Mouse (Mus musculus) cerebellum, postnatal 25 days (tissue): ENCODE data around the gene Spns2.
"Not testable (repeated sequence)": the region's sequence is repeated elsewhere in the genome, so short reads cannot be mapped to it uniquely, and the experiment has no call there.

Experiments used
- DNase-seq, 2 experiments: peaks; one replicate each; pipeline ENCODE4 v3.0.0; 2021; ENCODE audit warnings: mixed read lengths in 2 of 2

The Spns2 gene

DNA sequence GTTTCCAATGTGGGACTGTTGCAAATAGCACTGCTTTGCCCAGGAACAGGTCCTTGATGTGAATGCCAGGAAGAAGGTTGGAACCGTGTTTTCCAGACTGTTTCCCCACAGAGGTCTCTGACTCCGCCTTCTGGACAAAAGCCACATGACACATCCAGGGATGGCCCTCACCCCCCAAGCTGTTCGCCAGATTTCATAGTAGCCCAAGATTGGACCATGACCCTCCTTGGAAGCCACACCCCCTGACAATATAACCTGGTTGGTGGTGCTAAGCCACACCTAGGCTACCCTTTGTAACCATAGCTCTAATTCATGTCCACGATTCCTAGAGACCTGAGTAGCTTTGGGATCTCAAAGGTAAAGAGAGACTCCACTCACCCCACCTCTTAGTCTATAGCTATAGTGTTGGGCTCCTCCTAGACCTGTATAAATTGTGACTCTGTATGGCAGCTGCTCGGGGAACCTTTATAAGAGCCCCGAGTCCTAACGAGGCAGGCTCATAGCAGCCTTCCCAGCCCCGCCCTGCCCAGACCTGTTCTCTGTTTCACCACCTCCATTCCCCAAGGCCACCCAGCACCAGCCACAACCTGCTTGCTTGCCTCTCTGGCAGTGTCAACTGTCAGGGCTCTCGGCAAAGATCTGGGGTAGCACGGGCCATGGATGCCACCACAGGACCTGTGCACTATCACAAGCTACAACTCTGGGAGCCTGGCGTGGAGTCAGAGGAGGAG, 54.6 kb downstream of the Spns2 start, which contains the start of gene Ggt6:
Gene Ggt6, plus strand, starts transcription at position 564 of the 731 bp plus-strand sequence.
- no peak for DNase-seq

DNA sequence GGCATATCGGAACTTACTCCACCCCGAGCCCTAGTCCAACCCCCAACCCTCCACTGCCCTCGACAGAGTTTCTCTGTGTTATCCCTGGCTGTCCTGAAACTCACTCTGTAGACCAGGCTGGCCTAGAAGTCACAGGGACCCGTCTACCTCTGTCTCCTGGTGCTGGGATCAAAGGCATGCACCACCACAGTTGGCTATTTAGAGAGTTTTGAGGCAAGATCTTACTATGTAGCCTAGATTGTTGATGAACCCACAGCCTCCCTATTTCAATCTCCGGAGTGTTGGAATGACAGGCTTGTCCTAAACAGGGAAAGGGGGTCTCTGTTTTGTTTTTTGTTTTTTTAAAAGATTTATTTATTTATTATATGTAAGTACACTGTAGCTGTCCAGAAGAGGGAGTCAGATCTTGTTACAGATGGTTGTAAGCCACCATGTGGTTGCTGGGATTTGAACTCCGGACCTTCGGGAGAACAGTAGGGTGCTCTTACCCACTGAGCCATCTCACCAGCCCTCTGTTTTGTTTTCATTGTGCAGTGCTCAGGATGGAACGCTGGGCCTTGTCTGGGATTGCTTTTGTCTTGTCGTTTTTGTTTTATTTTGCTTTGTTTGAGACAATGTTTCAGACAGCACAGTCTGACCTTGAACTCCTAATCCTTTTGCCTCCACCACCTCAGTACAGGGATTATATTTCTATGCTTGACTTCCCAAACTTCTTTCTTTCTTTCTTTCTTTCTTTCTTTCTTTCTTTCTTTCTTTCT, 59.2 kb downstream of the Spns2 start:
- not testable (repeated sequence) for DNase-seq

- peak; percentile 64 to 77 for DNase-seq
Measured at GRCm38 (mm10) chr11:72429288-72429690, 60.4 kb downstream of the Spns2 start.

DNA sequence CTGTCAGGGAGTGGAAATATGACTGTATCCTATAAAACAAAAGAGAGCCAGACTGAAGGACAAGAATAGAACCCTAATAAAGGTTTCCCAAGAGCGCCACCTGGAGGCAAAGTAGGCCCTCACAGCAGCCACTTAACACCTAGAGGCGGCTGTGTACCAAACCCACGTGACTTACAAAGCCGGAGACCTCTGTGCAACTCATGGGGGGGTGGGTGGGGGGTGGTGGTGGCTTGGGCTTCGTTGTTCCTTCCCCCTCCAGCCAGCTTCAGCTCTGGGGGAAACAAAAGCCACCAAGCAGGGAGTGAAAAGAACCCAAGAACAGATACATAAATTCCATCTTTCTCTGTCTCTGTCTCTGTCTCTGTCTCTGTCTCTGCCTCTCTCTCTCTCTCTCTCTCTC, 61.0 kb downstream of the Spns2 start:
- DNase-seq = peak; percentile 47 to 79

DNA sequence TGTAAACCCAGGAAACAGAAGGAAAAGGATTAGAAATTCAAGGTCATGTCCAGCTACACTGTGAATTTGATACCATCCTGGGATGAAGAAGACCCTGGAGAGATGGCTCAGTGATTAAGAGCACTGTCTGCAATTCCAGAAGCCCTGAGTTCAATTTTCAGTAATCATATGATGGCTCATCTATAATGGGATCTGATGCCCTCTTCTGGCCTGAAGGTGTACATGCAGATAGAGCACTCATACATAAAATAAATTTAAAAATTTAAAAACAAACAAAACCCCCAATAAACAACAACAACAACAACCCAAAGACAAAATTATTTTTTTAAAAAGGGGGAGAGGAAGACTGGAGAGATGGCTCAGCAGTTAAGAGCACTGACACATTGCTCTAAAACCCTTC, 62.8 kb downstream of the Spns2 start:
- no peak for DNase-seq

GRCm38 (mm10) chr11:72425201-72425600, 64.5 kb downstream of the Spns2 start:
- no peak for DNase-seq

GRCm38 (mm10) chr11:72423686-72424085, 66.0 kb downstream of the Spns2 start:
- no peak for DNase-seq

DNA sequence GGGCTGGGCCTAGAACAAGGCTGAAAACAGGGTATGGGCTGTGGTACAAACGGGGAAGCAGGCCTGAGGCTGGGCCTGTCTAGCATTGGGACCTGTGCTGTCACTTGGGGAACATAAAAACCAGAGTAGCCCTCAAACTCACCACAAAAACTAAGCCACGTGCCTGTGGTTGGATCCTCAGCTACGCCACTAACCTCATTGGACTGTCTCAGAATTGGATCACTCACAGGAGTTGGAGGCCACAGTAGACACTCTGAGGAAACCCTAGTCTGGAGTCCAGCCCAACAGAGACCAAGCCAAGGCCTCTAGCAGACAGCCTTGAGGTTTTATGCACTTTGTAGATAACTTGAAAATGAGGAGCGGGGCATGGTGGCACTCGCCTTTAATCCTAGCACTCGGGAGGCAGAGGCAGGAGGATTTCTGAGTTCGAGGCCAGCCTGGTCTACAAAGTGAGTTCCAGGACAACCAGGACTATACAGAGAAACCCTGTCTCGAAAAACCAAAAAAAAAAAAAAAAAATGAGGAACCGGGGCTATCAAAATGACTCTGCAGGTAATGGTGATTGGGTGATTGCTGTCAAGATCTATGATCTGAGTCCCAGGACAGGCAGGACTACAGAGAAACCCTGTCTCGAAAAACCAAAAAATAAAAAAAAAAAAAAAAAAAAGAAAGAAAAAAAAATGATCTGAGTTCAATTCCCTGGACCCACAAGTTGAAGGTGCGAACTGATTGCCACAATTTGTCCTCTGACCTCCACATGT, 68.0 kb downstream of the Spns2 start:
- DNase-seq = no peak

DNA sequence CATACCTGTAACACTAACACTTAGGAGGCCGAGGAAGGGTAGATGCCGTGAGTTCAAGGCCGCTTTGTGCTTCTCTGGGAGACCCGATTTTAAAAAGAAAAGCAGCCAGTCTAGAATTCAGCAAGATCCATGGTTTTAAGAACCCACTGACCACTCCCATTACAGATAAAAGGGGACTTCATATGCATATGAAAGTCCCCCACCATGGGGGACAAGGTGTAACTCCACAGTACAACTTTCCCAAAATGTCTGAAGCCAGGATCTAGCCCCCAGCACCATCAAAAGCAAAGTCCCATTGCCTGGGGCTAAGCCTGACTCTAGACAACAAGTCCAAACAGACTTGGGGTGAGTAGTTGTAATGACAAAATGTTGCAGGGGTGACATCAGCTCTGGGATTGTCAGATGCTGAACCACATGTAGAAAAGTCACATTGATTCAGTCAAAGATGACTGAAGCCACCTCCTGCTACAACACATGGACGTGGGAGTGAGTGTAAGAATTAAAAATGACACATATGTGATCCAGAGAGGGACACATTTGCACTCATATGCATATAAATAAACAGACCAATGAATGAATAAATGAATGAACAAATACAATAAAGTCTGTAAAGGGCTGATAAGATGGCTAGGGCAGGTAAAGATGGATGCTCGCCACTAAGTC, 69.1 kb downstream of the Spns2 start:
- DNase-seq = no peak

DNA sequence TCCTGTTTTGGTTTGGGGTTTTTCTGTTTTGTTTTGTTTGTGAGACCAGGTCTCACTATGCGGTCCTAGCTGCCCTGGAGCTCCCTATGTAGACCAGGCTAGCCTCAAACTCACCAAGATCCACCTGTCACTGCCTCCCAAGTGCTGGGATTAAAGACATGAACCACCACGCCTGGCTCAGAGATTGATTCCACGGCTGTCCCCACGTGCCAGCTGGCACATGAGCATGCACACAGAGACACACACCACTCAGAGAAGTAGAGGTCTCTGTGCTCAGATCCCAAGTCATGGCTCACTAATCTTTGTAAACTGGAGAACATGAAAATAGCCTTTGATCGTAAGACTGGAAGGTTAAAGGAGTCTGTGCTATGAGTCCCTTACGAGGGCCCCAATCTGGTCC, 70.7 kb downstream of the Spns2 start:
- DNase-seq = no peak

GRCm38 (mm10) chr11:72418227-72418626, 71.5 kb downstream of the Spns2 start:
- no peak for DNase-seq

DNA sequence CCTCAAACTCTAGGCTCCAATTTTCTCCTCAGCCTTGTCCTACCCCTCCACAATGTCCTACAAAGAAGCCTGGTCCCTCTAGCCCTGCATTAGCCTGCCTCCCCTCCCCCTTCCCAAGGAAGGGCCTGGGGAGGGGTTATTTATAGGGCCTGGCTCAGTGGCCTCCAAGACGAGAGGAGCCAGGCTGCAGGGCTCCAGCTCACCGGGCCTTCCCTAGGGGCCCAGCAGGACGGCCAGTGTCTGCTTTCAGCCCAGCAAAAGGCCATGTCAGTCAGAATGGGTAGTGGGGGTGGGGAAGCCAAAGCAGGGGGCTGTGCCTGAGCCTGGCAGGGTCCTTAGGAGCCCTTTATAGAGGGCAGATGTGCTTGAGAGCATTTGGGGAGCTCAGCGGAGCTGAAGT, 72.3 kb downstream of the Spns2 start:
- no peak for DNase-seq

DNA sequence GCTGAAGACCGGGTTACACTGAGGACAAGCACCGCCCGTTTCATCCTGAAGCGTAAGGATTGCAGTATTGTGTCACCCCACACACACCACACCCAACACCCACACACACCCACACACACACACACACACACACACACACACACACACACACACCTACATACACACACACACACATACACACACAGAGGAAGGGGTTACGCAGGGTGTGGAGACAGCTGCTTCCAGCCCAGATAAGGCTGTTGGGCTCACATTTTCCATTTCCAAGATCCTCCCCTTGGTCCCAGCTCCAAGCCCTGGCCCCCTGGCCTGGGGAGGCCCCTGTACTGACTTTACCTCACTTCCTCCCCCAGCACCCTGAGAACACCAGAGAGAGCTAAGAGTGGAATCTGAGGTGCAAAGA, 73.0 kb downstream of the Spns2 start:
- no peak for DNase-seq

- DNase-seq = no peak
Measured at GRCm38 (mm10) chr11:72415155-72415554, 74.5 kb downstream of the Spns2 start.

GRCm38 (mm10) chr11:72413601-72414190, 76.0 kb downstream of the Spns2 start:
- DNase-seq = no peak

DNA sequence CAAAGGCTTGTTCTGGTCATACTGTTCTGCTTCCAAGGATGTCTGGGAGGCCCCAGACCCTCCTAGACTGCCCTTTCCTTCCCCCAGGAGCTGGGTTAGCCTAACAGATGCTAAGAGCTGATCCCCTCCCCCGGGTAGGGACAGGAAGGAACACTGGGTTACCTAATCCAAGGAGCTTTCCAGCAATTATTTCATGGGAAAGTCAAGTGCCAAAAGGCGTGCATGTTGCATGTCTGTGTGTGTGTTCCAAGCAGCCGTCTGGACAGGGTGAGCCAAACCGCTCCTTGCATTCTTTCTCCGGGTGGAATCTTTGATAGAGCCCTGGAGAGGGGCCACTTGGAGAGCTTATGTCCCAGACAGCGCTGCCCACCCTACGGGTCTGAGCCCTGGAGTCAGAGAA, 76.7 kb downstream of the Spns2 start:
- DNase-seq = no peak

DNA sequence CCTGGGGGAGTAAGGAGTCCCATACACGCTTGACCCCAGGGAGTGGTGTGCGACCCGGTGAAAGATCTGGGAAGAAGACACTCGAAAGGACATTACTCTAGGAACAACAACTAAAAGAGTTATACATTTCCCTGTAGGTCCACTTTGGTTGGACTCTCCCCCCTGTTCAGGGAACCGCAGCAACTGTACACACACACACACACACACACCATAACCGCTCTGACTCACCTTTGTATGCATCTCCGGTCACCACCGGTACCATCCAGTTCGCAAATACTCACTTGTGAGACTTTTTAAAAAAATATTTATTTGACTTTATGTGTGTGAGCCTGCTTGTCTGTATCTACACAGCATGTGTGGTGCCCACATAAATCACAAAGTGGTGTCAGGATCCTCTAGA, 77.8 kb downstream of the Spns2 start:
- no peak for DNase-seq

GRCm38 (mm10) chr11:72411093-72411921, 78.4 kb downstream of the Spns2 start, which contains the start of gene Smtnl2:
Smtnl2 (minus strand) TSS chr11:72411713.
- DNase-seq = peak in 1 of 2 experiments; percentile 50

DNA sequence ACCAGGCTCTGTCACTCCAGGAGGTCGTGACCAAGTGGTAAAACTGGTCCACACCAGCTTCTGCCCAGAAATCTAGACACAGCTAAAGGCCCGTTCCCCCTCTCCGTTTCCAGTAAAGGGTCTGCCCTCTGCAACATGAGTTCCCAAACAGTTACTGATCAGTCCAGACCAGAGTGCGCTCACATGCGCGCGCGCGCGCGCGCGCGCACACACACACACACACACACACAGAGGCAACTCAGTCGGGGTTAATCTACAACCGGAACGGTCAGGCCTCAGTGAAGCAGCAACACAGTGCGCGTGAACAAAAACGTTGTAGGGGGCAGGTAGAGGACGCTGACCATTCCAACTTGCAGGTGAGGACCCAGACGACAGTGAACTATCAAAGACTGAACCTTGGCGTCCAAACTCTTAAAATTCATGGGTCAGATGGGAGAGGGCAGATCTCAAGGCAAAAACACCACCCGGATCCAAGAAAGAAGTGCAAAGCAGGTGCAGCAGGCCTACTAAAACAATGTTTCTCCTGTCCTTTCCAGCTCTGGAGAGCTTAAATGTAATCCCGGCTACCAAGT, 79.1 kb downstream of the Spns2 start:
- no peak for DNase-seq

DNA sequence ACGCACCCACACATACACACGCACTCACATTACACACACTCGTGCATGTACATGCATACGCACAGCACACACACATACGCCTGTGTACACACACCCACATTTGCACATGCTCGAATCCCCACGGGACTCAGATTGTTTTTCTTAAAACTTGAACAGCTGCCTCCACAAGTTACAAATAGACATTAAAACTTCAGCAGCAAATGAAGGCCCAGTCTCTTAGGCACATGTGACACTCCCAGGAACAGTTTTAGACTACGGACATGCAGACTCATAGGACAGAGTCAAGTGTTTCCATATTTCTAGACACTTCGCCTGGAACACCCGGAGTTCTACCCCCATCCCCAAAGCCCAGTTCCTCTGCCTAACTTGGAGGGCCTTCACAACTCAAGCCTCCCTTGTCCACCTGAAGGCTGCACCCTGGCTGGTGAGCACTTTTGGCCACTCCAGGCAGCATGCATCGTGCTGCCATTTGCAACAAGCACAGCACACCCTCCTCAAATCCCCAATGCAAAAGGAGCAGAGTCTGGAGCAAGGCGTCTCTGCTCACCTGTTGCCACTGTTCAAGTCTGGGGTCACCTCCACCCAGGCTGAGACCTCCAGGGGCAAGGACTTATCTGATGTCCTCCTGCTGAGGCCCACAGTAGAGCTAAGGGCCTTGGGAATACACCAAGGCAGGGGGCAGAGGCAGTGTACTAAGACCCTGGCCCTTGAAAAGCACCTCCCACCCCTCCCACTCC, 79.9 kb downstream of the Spns2 start:
- no peak for DNase-seq
